Mouse (Mus musculus) lung, adult 2 months (tissue): ENCODE data around the gene Hadhb. TPM values are rescaled to one million over a fixed set of nuclear protein-coding genes. Genes with fewer than 3 reads are reported as not detected.
A peak's percentile ranks its signal among the peaks of the same experiment; 100 is the strongest.

Experiments used
- DNase-seq: peaks from one replicate; pipeline ENCODE4 v3.0.0; 2022
- H3K4me1 ChIP-seq: fragments of 200-500 bp; 2 replicates; pipeline ENCODE4 v1.6.1; 2011; ENCODE audit warnings: low read length; ENCODE audit not compliant: control insufficient read depth, insufficient read depth
- H3K4me3 ChIP-seq: fragments of 200-500 bp; replicated peaks from 2 replicates; pipeline ENCODE3; 2011; ENCODE audit warnings: low read depth, mild to moderate bottlenecking, control low read depth, low read length; ENCODE audit errors: extremely low read depth
- CTCF ChIP-seq: fragments of 200-500 bp; IDR thresholded peaks from 2 replicates; pipeline ENCODE4 v1.5.1; 2011; ENCODE audit warnings: mild to moderate bottlenecking, low read length, control low read depth; ENCODE audit not compliant: insufficient read depth
- POLR2A ChIP-seq: fragments of 200-500 bp; IDR thresholded peaks from 2 replicates; pipeline ENCODE4 v1.6.1; 2011; ENCODE audit warnings: low read depth, mild to moderate bottlenecking, control low read depth, low read length, borderline replicate concordance; ENCODE audit errors: extremely low read depth
- WGBS: fragments of 180-500 bp; shearing (Covaris S2); methylation state at CpG from one replicate; pipeline ENCODE4 v1.1.7; 2018; 5-methylcytosine and 5-hydroxymethylcytosine counted together
- polyA plus RNA-seq: library from polyadenylated mRNA; depleted of rRNA; stranded (reverse); fragments of >200 nt; gene quantifications from 2 replicates; pipeline ENCODE4 v1.2.3, GENCODE M21; 2012

Hadhb gene
- polyA plus RNA-seq, 1 experiment = 112 TPM

DNA sequence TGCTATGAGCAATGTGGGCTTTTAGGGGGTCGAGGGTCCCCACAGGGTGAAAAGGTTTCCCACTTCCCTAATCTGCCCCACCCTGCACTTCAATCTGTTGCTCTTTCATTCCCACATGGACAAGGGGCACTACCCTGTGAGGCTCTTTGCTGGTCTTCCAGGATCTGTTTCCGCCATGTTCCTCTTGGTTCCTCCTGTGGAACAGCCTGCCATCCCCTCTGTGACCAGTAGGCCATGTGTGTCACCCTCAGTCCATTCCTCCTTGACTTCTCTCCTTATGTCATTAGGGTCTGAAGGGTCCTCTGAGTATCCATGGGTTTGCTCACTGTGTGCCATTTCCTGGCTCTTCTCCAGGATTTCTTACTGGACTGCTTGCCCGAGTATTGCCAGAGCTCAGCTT is 43.3 kb upstream of the Hadhb start:
- no peak for TF ChIP-seq CTCF
- TF ChIP-seq POLR2A = no peak
- WGBS = 66% methylated on average over 3 of the region's 3 CpGs
- Histone ChIP-seq H3K4me1 (peaks cover 2% of the 10 kb centered on the region; the same call in 1 of the 2 replicates), H3K4me3 (no peak overlapping the region)
- no peak for DNase-seq

DNA sequence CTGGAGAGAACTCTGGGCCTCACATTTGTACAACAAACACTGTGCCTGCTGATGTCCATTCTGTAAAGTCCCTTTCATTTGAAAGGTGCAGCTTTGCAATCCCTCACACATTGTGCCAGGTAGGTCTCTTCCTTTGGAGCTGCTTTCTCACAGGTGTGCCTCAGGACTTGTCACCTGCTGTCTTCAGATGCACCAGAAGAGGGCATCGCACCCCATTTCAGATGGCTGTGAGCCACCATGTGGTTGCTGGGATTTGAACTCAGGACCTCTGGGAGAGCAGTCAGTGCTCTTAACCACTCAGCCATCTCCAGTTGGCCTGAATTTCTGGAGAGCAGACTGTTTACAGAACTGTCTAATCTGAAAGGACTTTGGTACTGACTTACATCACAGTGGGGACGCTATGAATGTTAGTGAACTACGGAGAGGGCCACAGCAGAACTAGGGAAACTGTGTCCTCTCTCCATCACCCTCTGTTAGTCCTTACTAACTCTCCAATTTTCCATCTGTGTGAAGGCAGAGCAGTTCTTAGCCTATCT is 42.4 kb upstream of the Hadhb start:
- 86% methylated on average over 3 of the region's 3 CpGs for WGBS
- no peak for DNase-seq
- no peak for TF ChIP-seq CTCF
- TF ChIP-seq POLR2A = no peak
- no peak overlapping the region for H3K4me3 ChIP-seq
- H3K4me1 ChIP-seq = peaks cover 2% of the 10 kb centered on the region; the same call in 1 of the 2 replicates

DNA sequence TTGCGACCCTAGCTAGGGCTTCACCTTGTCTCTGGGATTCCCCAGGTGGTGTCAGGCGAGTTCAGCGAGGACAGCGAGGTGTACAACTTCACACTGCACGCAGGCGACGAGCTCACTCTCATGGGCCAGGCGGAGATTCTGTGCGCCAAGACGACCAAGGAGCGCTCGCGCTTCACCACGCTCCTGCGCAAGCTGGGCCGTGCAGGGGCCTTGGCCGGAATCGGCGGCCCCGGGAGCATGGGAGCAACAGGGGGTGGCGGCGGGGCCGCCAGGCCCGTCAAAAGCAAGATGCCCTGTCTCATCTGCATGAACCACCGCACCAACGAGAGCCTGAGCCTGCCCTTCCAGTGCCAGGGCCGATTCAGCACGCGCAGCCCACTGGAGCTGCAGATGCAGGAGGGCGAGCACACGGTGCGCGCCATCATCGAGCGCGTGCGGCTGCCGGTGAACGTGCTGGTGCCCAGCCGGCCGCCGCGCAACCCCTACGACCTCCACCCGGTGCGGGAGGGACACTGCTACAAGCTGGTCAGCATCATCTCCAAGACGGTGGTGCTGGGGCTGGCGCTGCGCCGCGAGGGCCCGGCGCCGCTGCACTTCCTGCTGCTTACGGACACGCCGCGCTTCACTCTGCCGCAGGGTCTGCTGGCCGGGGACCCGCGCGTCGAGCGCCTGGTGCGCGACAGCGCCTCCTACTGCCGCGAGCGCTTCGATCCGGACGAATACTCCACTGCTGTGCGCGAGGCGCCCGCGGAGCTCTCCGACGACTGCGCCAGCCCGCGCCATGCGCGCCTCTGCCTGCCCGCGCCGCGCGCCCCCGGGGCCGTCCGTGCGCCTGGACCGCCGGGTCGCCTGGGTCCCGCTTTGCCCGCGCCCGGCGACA is 40.9 kb upstream of the Hadhb start:
- 3% methylated on average over 103 of the region's 103 CpGs for WGBS
- no peak for TF ChIP-seq CTCF
- TF ChIP-seq POLR2A = no peak
- Histone ChIP-seq H3K4me3 (peak overlapping the region; percentile 40), H3K4me1 (peaks cover 2% of the 10 kb centered on the region; the same call in 1 of the 2 replicates)
- no peak for DNase-seq

DNA sequence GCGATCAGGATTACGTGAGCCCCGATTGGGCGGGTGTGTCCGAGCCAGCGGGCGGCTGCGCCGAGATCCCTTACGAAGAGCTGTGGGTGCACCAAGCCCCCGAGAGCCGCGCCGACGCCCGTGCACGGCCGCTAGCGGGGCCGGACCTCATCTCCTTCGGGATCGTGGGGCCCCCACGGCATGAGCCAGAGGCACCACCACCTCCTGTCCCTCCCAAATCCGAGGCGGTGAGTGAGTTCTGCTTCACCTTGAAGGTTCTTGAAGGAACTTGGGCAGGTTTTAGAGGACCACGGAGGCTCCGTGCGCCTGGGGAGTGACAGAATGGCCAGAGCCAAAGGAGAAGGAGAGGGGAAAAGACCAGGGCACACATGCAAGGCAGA is 40.3 kb upstream of the Hadhb start:
- Histone ChIP-seq H3K4me1 (peaks cover 2% of the 10 kb centered on the region; the same call in 1 of the 2 replicates), H3K4me3 (peak overlapping the region; percentile 12)
- DNase-seq = no peak
- TF ChIP-seq POLR2A = no peak
- TF ChIP-seq CTCF = no peak
- WGBS = 3% methylated on average over 28 of the region's 28 CpGs

DNA sequence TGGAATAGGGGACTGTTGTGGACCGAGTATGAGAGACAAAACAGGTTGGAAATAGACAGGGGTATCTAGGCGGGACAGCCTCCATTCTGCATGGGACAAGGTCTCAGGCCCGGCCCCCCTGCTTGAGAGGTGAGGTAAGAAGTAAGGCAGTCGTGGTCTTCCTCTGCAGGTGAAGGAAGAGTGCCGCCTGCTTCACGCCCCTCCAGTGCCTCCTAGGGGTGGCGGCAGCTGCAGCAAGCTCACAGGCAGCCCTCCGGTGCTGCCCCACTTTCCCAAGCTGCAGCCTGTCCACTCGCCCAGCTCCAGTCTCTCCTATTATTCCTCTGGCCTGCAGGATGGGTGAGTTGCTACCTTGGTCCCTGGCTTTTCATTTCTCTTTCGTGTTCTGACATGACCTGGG is 39.3 kb upstream of the Hadhb start:
- no peak for DNase-seq
- TF ChIP-seq POLR2A = no peak
- TF ChIP-seq CTCF = no peak
- WGBS = 43% methylated on average over 10 of the region's 10 CpGs
- Histone ChIP-seq H3K4me1 (peaks cover 2% of the 10 kb centered on the region; the same call in 1 of the 2 replicates), H3K4me3 (no peak overlapping the region)

DNA sequence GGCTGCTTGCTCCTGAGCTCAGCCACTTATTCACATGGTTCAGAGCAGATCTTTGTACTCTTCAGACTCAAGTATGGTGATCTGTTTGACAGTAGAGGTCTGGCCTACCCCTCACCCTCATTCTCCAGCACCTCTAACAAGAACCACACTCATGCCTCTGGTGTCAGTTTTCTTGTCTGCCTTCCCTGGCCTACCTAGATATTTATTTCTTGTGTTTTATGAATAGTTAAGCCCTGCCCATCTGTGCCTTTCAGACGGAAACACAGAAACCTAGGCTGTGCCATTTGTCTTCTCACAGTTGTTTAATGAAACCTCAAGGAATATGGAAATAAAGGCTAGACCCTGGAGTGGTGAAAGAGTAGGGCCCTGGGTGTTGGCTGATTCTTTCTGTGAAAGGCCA is 37.0 kb upstream of the Hadhb start:
- Histone ChIP-seq H3K4me1 (peaks cover 2% of the 10 kb centered on the region; the same call in 1 of the 2 replicates), H3K4me3 (no peak overlapping the region)
- no peak for TF ChIP-seq CTCF
- no peak for TF ChIP-seq POLR2A
- 81% methylated on average over 1 of the region's 1 CpGs for WGBS
- DNase-seq = no peak

DNA sequence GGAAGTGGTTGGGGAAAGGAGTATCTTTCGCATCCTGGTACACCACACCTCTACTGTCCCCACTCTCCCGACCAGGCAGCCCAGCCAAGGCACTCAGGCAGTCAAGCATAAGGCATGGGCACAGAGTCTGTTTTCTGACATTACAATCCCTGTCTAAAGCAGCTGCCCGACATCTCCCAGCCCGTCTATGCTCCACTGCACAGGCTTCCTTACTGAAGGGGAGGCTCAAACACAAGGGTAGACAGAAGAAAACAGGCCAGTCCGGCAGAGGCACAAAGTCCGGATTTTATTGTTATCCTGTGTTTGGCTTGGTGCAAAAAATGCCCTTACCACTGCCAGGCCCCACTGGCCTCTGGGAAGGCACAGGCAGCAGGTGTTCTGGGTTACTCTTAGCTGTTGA is 35.9 kb upstream of the Hadhb start:
- 90% methylated on average over 6 of the region's 6 CpGs for WGBS
- H3K4me1 ChIP-seq = peaks cover under 1% of the 10 kb centered on the region; the same call in 1 of the 2 replicates
- H3K4me3 ChIP-seq = no peak overlapping the region
- TF ChIP-seq POLR2A (no peak), CTCF (no peak)
- DNase-seq = no peak

DNA sequence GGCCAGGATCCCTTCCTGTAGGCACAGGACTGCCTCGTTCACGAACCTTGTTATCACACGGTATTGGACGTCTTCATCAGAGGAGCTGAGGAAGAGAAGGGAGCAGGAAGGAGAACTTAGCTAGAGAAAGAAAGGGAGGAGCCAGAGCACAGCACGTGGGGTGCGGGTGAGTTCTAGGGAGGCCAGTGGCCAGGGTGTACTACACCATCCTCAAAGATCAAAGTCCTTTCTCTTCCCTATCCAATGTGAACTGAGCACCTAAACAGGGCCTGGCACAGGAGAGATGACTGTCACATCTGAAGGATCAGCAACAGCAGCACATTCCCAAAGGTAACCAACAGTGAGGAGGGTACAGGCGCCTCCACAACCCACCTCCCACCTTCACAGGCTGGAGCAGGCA is 34.9 kb upstream of the Hadhb start:
- Histone ChIP-seq H3K4me1 (no peaks in the 10 kb centered on the region), H3K4me3 (no peak overlapping the region)
- TF ChIP-seq POLR2A = no peak
- TF ChIP-seq CTCF = no peak
- no peak for DNase-seq
- 80% methylated on average over 7 of the region's 7 CpGs for WGBS

DNA sequence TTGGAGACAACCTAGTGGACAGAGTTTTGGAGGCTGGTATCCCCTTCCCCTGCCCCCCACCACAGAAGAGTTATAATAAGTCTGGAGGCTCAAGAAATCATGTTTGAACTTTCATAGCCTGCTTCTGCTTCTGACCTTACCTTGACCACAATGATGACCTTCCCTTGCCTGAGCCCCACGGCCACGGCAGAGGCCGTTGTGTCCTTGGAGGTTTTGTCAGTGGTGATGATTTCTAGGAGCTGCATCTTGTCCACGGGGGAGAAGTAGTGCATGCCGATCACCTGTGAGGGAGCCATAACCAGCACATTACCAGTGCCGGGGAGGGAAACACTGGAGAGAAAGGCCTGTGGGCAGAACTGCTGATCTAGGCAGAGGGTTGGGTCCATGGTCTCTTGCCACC is 32.6 kb upstream of the Hadhb start:
- H3K4me1 ChIP-seq = no peaks in the 10 kb centered on the region
- no peak for DNase-seq
- no peak overlapping the region for H3K4me3 ChIP-seq
- WGBS = 91% methylated on average over 6 of the region's 6 CpGs
- no peak for TF ChIP-seq CTCF
- TF ChIP-seq POLR2A = no peak

DNA sequence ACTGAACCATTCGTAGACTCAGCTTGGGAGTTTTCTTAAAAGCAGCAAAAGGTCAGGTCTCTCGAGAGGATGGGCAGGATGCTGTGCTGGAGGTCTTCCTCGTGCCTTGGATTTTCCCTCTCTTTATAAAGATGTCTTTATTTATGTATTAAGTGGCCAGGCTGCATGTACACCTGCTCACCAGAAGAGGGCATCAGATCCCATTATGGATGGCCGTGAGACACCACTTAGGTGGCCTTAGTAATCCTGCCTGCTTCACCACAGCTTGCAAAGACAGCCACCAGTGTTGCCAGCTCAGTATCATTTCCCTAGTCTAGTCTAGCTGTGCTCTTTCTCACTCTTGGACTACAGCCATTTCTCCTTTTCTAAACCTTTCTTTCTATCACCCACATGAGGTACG is 29.5 kb upstream of the Hadhb start:
- no peaks in the 10 kb centered on the region for H3K4me1 ChIP-seq
- TF ChIP-seq POLR2A (no peak), CTCF (peak; percentile 76)
- 47% methylated on average over 5 of the region's 5 CpGs for WGBS
- H3K4me3 ChIP-seq = no peak overlapping the region
- no peak for DNase-seq
